Mouse (Mus musculus) myocyte (in vitro differentiated cells): Measurements from ENCODE around the gene Szrd1. TPM values are rescaled to one million over a fixed set of nuclear protein-coding genes. Genes with fewer than 3 reads are reported as not detected.
"Not testable (repeated sequence)": the region's sequence is repeated elsewhere in the genome, so short reads cannot be mapped to it uniquely, and the experiment has no call there.

Experiments used
- H3K27me3 ChIP-seq: one replicate; pipeline ENCODE4 v1.6.1; 2011; ENCODE audit not compliant: control insufficient read depth, insufficient read depth, insufficient read length
- H3K36me3 ChIP-seq: one replicate; pipeline ENCODE4 v1.6.1; 2011; ENCODE audit not compliant: control insufficient read depth, insufficient read depth
- H3K4me2 ChIP-seq: one replicate; pipeline ENCODE4 v1.6.1; 2011; ENCODE audit warnings: low read depth, control low read depth
- H3K4me3 ChIP-seq: one replicate; pipeline ENCODE4 v1.5.1; 2011; ENCODE audit warnings: mild to moderate bottlenecking, control low read depth, moderate library complexity
- H3K79me2 ChIP-seq: one replicate; pipeline ENCODE4 v1.6.1; 2011; ENCODE audit not compliant: control insufficient read depth, insufficient read depth
- H3ac ChIP-seq: one replicate; pipeline ENCODE4 v1.6.1; 2011; ENCODE audit not compliant: control insufficient read depth, insufficient read length
- CEBPB ChIP-seq: IDR thresholded peaks from 2 replicates; pipeline ENCODE4 v1.6.1; 2011; ENCODE audit warnings: mild to moderate bottlenecking, moderate library complexity; ENCODE audit not compliant: poor library complexity, insufficient read depth, severe bottlenecking
- E2F4 ChIP-seq: IDR thresholded peaks from one replicate; pipeline ENCODE4 v1.6.1; 2011; ENCODE audit warnings: mild to moderate bottlenecking, control low read depth, moderate library complexity; ENCODE audit not compliant: insufficient read depth
- MAX ChIP-seq: IDR thresholded peaks from one replicate; pipeline ENCODE4 v1.6.1; 2011; ENCODE audit warnings: low read depth, mild to moderate bottlenecking, control low read depth
- MYOD1 ChIP-seq, 3 experiments: IDR thresholded peaks; one replicate each; pipeline ENCODE4 v1.6.1; 2011; ENCODE audit warnings: control low read depth in 2 of 3, low read depth in 2 of 3, mild to moderate bottlenecking in 2 of 3, moderate library complexity in 1 of 3; ENCODE audit not compliant: insufficient read length in 2 of 3, control insufficient read depth in 1 of 3
- MYOG ChIP-seq, 3 experiments: IDR thresholded peaks; one replicate each; pipeline ENCODE4 v1.6.1; 2011; ENCODE audit warnings: control low read depth in 2 of 3, low read depth in 2 of 3, mild to moderate bottlenecking in 2 of 3; ENCODE audit not compliant: insufficient read length in 2 of 3, control insufficient read depth in 1 of 3, insufficient read depth in 1 of 3
- POLR2A ChIP-seq: IDR thresholded peaks from one replicate; pipeline ENCODE4 v1.6.1; 2011; ENCODE audit warnings: low read depth, mild to moderate bottlenecking, control low read depth, moderate library complexity; ENCODE audit not compliant: insufficient read length
- POLR2AphosphoS2 ChIP-seq: IDR thresholded peaks from one replicate; pipeline ENCODE4 v1.6.1; 2011; ENCODE audit warnings: low read depth, control low read depth; ENCODE audit not compliant: insufficient read length
- REST ChIP-seq: IDR thresholded peaks from one replicate; pipeline ENCODE4 v1.6.1; 2011; ENCODE audit warnings: mild to moderate bottlenecking, control low read depth, moderate library complexity; ENCODE audit not compliant: insufficient read depth, insufficient read length
- SRF ChIP-seq: IDR thresholded peaks from one replicate; pipeline ENCODE4 v1.6.1; 2011; ENCODE audit warnings: low read depth; ENCODE audit not compliant: control insufficient read depth, insufficient read length
- TCF12 ChIP-seq: IDR thresholded peaks from one replicate; pipeline ENCODE4 v1.6.1; 2011; ENCODE audit warnings: mild to moderate bottlenecking, control low read depth; ENCODE audit not compliant: poor library complexity, insufficient read depth, severe bottlenecking
- TCF3 ChIP-seq: IDR thresholded peaks from one replicate; pipeline ENCODE4 v1.6.1; 2011; ENCODE audit warnings: low read depth, control low read depth; ENCODE audit not compliant: insufficient read length
- USF1 ChIP-seq: IDR thresholded peaks from one replicate; pipeline ENCODE4 v1.6.1; 2011; ENCODE audit warnings: low read depth, mild to moderate bottlenecking, control low read depth, moderate library complexity
- polyA plus RNA-seq: library from polyadenylated mRNA; unstranded; fragments of >200 nt; fragmentation: generic; extraction: Trizol; gene quantifications from one replicate; pipeline ENCODE4 v1.2.1, GENCODE M21; 2012; ENCODE audit warnings: missing spikeins

Gene Szrd1
- polyA plus RNA-seq, 1 experiment, result 107 TPM

DNA sequence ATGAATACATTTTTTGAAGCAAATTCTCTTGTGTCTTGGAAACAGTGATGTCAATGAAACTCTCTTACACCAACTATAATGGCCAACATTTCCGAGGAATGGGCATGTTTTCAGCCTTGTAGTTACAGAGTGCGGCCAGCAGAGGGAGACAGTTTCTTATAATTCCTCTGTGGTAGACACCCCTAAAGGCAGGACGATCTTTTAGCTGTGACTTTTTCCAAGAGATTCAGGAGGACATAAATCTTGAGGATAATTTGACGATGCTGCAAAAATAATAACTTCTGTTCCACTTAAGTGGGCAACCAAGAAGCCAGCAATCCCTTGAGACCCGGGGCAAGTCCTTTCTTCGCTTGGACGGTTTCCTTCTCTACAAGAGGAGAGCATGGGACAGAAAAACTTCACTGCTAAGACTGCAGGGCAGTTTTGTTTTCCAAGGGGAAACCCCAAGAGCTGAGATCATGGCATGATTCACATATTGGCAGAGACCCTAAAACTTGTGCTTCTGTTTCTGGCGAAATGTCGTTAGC lies 2.8 kb upstream of the Szrd1 start:
- no peaks in the 10 kb centered on the region for H3K27me3 ChIP-seq
- H3ac ChIP-seq, result no peak overlapping the region
- no peaks in the 10 kb centered on the region for H3K36me3 ChIP-seq
- TF ChIP-seq REST, result no peak
- peak overlapping the region; percentile 90 for H3K4me2 ChIP-seq
- H3K4me3 ChIP-seq, result peak overlapping the region; percentile 5
- H3K79me2 ChIP-seq, result peaks cover 18% of the 10 kb centered on the region

DNA sequence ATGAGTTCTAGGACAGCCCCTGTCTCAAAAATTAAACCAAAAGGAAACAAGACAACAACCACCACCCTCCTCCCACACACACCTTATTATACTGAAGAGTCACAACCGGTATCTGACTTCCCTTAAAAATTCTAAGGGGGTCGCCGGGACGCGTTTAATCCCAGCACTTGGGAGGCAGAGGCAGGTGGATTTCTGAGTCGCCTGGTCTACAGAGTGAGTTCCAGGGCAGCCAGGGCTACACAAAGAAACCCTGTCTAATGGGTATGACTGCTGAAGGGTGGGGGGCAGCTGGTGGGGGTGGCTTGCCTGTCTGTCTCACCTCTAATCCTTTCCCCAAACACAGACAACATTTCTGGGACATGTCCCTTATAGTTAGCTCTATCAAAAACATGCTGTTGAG lies 1.4 kb upstream of the Szrd1 start:
- no peak for TF ChIP-seq TCF3
- no peak for TF ChIP-seq SRF
- TF ChIP-seq E2F4, result no peak
- TF ChIP-seq POLR2AphosphoS2, result no peak
- TF ChIP-seq USF1, result no peak
- no peak for TF ChIP-seq CEBPB
- TF ChIP-seq MYOD1 (IDR thresholded peaks at IDR 0.05; ENCODE audit: control insufficient read depth in 1 of 3, insufficient read length in 2 of 3, low read depth in 2 of 3), result no peak
- no peak for TF ChIP-seq MAX
- TF ChIP-seq TCF12, result no peak
- no peak for TF ChIP-seq REST
- TF ChIP-seq MYOG (IDR thresholded peaks at IDR 0.05; ENCODE audit: control insufficient read depth in 1 of 3, insufficient read depth in 1 of 3, insufficient read length in 2 of 3, low read depth in 2 of 3), result no peak
- TF ChIP-seq POLR2A, result no peak
- H3K79me2 ChIP-seq, result peaks cover 32% of the 10 kb centered on the region
- no peak overlapping the region for H3K4me2 ChIP-seq
- H3K27me3 ChIP-seq, result no peaks in the 10 kb centered on the region
- no peaks in the 10 kb centered on the region for H3K36me3 ChIP-seq
- no peak overlapping the region for H3K4me3 ChIP-seq
- H3ac ChIP-seq, result no peak overlapping the region

DNA sequence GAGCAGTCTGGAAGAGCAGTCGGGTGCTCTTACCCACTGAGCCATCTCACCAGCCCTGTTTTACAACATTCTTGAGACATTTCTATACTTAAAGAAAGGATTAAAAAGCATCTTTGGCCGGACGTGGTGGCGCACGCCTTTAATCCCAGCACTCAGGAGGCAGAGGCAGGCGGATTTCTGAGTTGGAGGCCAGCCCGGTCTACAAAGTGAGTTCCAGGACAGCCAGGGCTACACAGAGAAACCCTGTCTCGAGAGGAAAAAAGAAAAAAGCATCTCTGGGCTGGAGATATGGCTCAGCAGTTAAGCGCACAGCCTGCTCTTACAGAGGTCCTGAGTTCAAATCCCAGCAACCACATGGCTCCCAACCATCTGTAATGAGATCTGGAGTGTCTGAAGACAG lies 779 bp upstream of the Szrd1 start:
- H3K4me3 ChIP-seq, result peak overlapping the region; percentile 65
- H3K79me2 ChIP-seq, result peaks cover 38% of the 10 kb centered on the region
- not testable (repeated sequence) for H3ac ChIP-seq, H3K4me2 ChIP-seq, H3K27me3 ChIP-seq, H3K36me3 ChIP-seq

DNA sequence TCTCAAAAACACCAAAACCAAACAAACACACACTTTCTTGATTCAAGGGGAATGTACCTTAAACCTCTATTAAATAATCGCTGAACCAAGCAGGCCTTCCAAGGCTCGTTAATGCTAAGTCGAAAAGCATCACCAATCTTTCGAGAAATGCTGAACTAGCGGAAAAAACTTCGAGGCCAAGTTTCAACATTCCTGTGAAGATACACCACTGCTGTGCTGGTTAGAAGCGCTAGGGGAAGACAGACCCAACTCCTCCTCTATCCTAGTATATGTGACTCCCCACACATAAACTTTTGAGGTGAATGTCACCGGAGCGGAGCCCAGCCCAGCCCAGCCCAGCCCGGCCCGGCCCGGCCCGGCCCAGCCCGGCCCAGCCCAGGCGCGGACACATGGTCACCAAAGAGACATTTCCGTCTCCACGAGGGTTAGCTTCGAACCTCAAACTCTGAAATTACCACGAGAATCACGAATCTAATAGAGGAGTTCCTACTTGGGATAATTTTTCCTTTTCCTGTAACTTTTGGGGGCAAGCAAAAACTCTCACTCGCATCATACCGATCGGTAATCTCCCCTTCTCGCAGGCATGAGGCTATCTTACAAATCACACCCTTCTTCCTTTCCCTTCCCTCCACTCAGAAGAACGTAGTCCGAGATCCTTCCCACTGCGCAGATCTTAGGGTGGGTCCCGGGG lies 1.0 kb downstream of the Szrd1 start:
- Histone ChIP-seq H3ac (peak overlapping the region; percentile 72), H3K27me3 (no peaks in the 10 kb centered on the region), H3K79me2 (peaks cover 56% of the 10 kb centered on the region), H3K4me3 (peak overlapping the region; percentile 65), H3K36me3 (no peaks in the 10 kb centered on the region), H3K4me2 (peak overlapping the region; percentile 95)
- TF ChIP-seq TCF12 (no peak), MYOD1 (IDR thresholded peaks at IDR 0.05; ENCODE audit: control insufficient read depth in 1 of 3, insufficient read length in 2 of 3, low read depth in 2 of 3) (no peak), SRF (no peak), POLR2AphosphoS2 (no peak), E2F4 (no peak), POLR2A (no peak), MAX (no peak), USF1 (no peak), CEBPB (no peak), MYOG (IDR thresholded peaks at IDR 0.05; ENCODE audit: control insufficient read depth in 1 of 3, insufficient read depth in 1 of 3, insufficient read length in 2 of 3, low read depth in 2 of 3) (no peak), REST (no peak), TCF3 (no peak)

DNA sequence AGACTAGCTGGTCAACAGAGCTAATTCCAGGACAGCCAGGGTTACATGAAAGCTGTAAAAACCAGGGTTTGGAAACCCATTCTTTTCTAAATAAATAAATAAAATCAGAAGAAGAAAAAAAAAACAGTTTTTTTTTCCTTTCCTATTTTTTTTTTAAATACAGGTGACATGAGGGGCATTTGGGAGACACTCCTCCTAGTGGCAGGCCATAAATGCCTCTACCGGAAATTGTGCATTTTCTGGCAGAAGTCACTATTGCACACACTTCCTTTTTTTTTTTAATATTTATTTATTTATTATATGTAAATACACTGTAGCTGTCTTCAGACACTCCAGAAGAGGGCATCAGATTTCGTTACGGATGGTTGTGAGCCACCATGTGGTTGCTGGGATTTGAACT lies 1.8 kb downstream of the Szrd1 start:
- not testable (repeated sequence) for H3K27me3 ChIP-seq, H3ac ChIP-seq, H3K36me3 ChIP-seq
- Histone ChIP-seq H3K79me2 (peaks cover 64% of the 10 kb centered on the region), H3K4me2 (peak overlapping the region; percentile 95), H3K4me3 (peak overlapping the region; percentile 65)

DNA sequence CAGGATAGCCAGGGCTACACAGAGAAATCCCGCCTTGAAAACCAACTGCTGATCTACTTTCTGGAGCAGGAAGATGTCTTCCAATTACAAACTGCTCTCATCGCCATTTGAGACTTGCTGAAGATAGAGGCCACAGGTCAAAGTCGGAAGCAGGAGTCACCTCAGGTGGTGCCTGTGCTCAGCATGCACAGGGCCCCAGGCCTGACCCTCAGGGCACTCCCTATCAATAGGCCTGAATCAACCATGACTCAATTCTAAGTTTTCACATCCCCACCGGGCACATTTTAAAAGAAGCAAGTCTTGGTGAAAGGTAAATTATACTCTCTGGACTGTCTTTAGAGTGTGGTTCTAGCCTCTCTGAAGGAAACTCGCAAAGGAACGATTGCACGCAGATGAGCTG lies 3.4 kb downstream of the Szrd1 start:
- Histone ChIP-seq H3K4me3 (no peak overlapping the region), H3K36me3 (no peaks in the 10 kb centered on the region), H3K79me2 (peaks cover 80% of the 10 kb centered on the region), H3K4me2 (no peak overlapping the region), H3K27me3 (no peaks in the 10 kb centered on the region), H3ac (no peak overlapping the region)
- no peak for TF ChIP-seq SRF
- no peak for TF ChIP-seq REST
- TF ChIP-seq MAX, result no peak
- TF ChIP-seq TCF3, result no peak
- TF ChIP-seq E2F4, result no peak
- no peak for TF ChIP-seq MYOG (IDR thresholded peaks at IDR 0.05; ENCODE audit: control insufficient read depth in 1 of 3, insufficient read depth in 1 of 3, insufficient read length in 2 of 3, low read depth in 2 of 3)
- no peak for TF ChIP-seq USF1
- TF ChIP-seq TCF12, result no peak
- no peak for TF ChIP-seq CEBPB
- no peak for TF ChIP-seq MYOD1 (IDR thresholded peaks at IDR 0.05; ENCODE audit: control insufficient read depth in 1 of 3, insufficient read length in 2 of 3, low read depth in 2 of 3)
